Mouse (Mus musculus): ENCODE results near the gene Gsta3. TPM values are rescaled to one million over a fixed set of nuclear protein-coding genes. Genes with fewer than 3 reads are reported as not detected.
"Not testable (repeated sequence)": the region's sequence is repeated elsewhere in the genome, so short reads cannot be mapped to it uniquely, and the experiment has no call there.

The Gsta3 gene
- total and polyA plus RNA-seq, 3 experiments, result 5.0 to 12.2 (median 9.9) TPM

- TF ChIP-seq CTCF (IDR thresholded peaks at IDR 0.05) (no peak), POLR2A (IDR thresholded peaks at IDR 0.05; ENCODE audit: insufficient read depth, low read depth, low read length) (no peak), EP300 (IDR thresholded peaks at IDR 0.05; ENCODE audit: insufficient read depth, low read depth, low read length) (no peak)
- H3K9ac ChIP-seq (ENCODE audit: low read depth, low read length), result no peak overlapping the region
- H3K79me2 ChIP-seq (replicated peaks; ENCODE audit: control insufficient read depth, insufficient read depth, low read length), result no peaks in the 10 kb centered on the region
- no peak for DNase-seq
- no peaks in the 10 kb centered on the region for H3K27me3 ChIP-seq (ENCODE audit: control insufficient read depth, insufficient read depth, low read length)
- intact Hi-C loops (cut with DNase I), result no loop called here
- no peak overlapping the region for H3K4me3 ChIP-seq
- 79% methylated on average over 6 of the region's 6 CpGs for WGBS
- H3K4me1 ChIP-seq (ENCODE audit: control insufficient read depth, insufficient read depth, low read length), result no peaks in the 10 kb centered on the region; the same call in 1 of the 2 replicates
- H3K36me3 ChIP-seq (ENCODE audit: control insufficient read depth, insufficient read depth, low read length), result no peaks in the 10 kb centered on the region
- no peak overlapping the region for H3K27ac ChIP-seq
These were observed 12.5 kb upstream of the Gsta3 start for GRCm38 (mm10) chr1:21227756-21228395.

- H3K36me3 ChIP-seq (ENCODE audit: control insufficient read depth, insufficient read depth, low read length); H3K27ac ChIP-seq; H3K27me3 ChIP-seq (ENCODE audit: control insufficient read depth, insufficient read depth, low read length); DNase-seq; H3K9ac ChIP-seq (ENCODE audit: low read depth, low read length); H3K79me2 ChIP-seq (replicated peaks; ENCODE audit: control insufficient read depth, insufficient read depth, low read length); intact Hi-C loops (cut with DNase I); H3K4me1 ChIP-seq (ENCODE audit: control insufficient read depth, insufficient read depth, low read length); H3K4me3 ChIP-seq: not testable (repeated sequence)
- 83% methylated on average over 15 of the region's 15 CpGs for WGBS
These were observed 11.4 kb upstream of the Gsta3 start for GRCm38 (mm10) chr1:21228740-21229722.

DNA sequence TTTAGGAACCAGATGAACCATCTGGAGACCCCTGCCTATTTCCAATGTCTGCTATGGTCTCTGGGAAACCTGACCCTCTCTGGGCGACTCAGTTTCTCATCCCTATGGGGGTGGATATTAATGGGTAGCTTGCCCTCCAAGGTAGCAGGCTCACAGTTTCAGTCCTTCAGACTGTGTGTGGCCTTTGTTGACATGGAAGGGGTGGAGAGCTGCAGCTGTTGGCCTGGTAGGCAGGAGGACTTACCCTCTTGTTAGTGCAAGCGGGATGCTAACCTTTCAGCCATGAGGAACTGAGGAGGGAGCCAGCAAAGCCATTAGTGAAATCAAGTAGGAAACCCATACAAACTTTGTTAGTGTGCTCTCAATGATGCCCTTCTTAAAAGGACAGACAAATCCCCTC is 10.0 kb upstream of the Gsta3 start:
- no peak for DNase-seq
- Histone ChIP-seq H3K9ac (ENCODE audit: low read depth, low read length) (no peak overlapping the region), H3K27me3 (ENCODE audit: control insufficient read depth, insufficient read depth, low read length) (no peaks in the 10 kb centered on the region), H3K4me3 (no peak overlapping the region), H3K79me2 (replicated peaks; ENCODE audit: control insufficient read depth, insufficient read depth, low read length) (no peaks in the 10 kb centered on the region), H3K36me3 (ENCODE audit: control insufficient read depth, insufficient read depth, low read length) (no peaks in the 10 kb centered on the region), H3K27ac (no peak overlapping the region), H3K4me1 (ENCODE audit: control insufficient read depth, insufficient read depth, low read length) (no peaks in the 10 kb centered on the region; the same call in 1 of the 2 replicates)
- 80% methylated on average over 2 of the region's 2 CpGs for WGBS
- TF ChIP-seq POLR2A (IDR thresholded peaks at IDR 0.05; ENCODE audit: insufficient read depth, low read depth, low read length) (no peak), CTCF (IDR thresholded peaks at IDR 0.05) (no peak), EP300 (IDR thresholded peaks at IDR 0.05; ENCODE audit: insufficient read depth, low read depth, low read length) (no peak)
- intact Hi-C loops (cut with DNase I), result no loop called here

DNA sequence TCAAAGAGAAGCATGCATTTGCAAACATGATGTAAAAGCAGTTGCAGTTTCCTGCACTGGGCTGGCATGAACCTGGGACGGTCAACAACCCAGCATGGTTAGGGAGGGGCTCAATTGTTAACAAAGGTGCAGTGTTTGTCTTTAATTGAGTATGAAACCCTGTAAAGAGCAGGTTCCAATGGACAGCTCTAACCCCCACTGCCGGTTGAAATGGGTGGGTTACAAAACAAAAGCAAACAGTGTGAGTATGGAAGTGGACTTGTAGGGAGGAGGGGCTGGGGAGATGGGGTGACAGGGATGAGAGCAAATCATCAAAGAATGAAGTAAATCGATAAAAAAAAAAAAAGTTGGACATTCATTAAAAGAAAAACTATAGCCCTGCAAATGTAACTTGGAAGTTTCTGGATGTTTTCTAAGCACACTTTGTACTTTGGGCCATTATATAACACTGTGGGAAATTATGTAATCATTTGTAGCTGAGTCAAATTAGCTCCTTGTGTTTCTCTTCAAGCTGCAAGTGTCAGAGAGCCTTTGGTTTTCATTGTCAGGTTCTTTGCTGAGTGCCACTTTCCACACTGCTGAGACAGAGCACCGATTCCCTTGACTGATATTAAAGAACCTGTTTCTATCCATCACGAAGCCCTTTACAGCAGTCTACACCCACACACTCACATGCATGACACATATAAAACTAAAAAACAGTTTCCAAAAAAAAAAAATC is 8.5 kb upstream of the Gsta3 start:
- Histone ChIP-seq H3K27me3 (ENCODE audit: control insufficient read depth, insufficient read depth, low read length) (no peaks in the 10 kb centered on the region), H3K79me2 (replicated peaks; ENCODE audit: control insufficient read depth, insufficient read depth, low read length) (no peaks in the 10 kb centered on the region), H3K4me1 (ENCODE audit: control insufficient read depth, insufficient read depth, low read length) (no peaks in the 10 kb centered on the region; the same call in 1 of the 2 replicates), H3K9ac (ENCODE audit: low read depth, low read length) (no peak overlapping the region), H3K36me3 (ENCODE audit: control insufficient read depth, insufficient read depth, low read length) (no peaks in the 10 kb centered on the region), H3K4me3 (no peak overlapping the region), H3K27ac (no peak overlapping the region)
- intact Hi-C loops (cut with DNase I), result no loop called here
- WGBS, result 68% methylated on average over 5 of the region's 5 CpGs
- no peak for TF ChIP-seq CTCF (IDR thresholded peaks at IDR 0.05)
- no peak for TF ChIP-seq EP300 (IDR thresholded peaks at IDR 0.05; ENCODE audit: insufficient read depth, low read depth, low read length)
- TF ChIP-seq POLR2A (IDR thresholded peaks at IDR 0.05; ENCODE audit: insufficient read depth, low read depth, low read length), result no peak
- no peak for DNase-seq

DNA sequence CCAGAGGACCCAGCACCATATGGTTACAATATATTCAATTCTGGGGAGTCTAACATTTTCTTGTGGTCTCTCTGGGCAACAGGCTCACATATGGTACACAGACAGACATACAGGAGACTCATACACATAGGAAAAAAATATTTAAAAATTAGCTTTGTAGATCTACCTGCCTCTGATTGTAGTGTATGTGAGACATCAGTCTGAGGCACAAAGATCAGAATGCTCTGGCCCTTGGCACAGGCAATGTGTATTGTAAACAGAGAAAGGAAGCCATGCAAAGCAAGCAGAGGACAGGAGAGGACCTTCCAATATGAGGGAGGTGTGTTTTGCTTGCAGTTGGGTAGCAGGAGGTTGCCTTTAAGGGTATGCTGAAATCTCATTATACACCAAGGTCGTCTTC is 7.9 kb upstream of the Gsta3 start:
- H3K27ac ChIP-seq, result no peak overlapping the region
- TF ChIP-seq POLR2A (IDR thresholded peaks at IDR 0.05; ENCODE audit: insufficient read depth, low read depth, low read length) (no peak), EP300 (IDR thresholded peaks at IDR 0.05; ENCODE audit: insufficient read depth, low read depth, low read length) (no peak), CTCF (IDR thresholded peaks at IDR 0.05) (no peak)
- H3K4me1 ChIP-seq (ENCODE audit: control insufficient read depth, insufficient read depth, low read length), result no peaks in the 10 kb centered on the region; the same call in 1 of the 2 replicates
- H3K9ac ChIP-seq (ENCODE audit: low read depth, low read length), result no peak overlapping the region
- no peak for DNase-seq
- intact Hi-C loops (cut with DNase I), result no loop called here
- no peaks in the 10 kb centered on the region for H3K27me3 ChIP-seq (ENCODE audit: control insufficient read depth, insufficient read depth, low read length)
- H3K4me3 ChIP-seq, result no peak overlapping the region
- H3K36me3 ChIP-seq (ENCODE audit: control insufficient read depth, insufficient read depth, low read length), result no peaks in the 10 kb centered on the region
- WGBS, result 77% methylated on average over 1 of the region's 1 CpGs
- H3K79me2 ChIP-seq (replicated peaks; ENCODE audit: control insufficient read depth, insufficient read depth, low read length), result no peaks in the 10 kb centered on the region
